Mouse (Mus musculus) thymus, postnatal 25 days (tissue): Measurements from ENCODE around the gene Nosip.
A peak's percentile ranks its signal among the peaks of the same experiment; 100 is the strongest.

Source experiments
- DNase-seq: peaks from one replicate; pipeline ENCODE4 v3.0.0; 2022

Gene Nosip

DNA sequence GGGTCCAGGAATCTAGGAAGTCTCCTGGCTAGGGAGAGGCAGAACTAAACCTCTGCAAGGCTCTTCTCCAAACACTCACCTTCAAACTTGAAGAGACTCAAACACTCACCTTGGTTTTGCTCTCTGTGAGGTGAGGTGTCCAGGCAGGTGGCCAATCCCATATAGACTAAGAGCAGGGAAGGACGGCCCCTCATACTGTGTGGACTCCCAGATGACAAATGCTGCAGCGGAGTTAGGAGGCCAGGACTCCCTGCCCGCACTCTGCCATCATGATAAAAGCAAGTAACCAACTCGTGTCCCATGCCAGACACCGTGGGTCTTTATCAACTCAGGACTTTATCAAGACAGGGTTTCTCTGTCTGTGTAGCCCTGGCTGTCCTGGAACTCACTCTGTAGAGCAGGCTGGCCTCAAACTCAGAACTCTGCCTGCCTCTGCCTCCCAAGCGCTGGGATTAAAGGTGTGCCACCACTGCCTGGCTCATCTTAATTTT, 1.6 kb upstream of the Nosip start:
- no peak for DNase-seq

DNA sequence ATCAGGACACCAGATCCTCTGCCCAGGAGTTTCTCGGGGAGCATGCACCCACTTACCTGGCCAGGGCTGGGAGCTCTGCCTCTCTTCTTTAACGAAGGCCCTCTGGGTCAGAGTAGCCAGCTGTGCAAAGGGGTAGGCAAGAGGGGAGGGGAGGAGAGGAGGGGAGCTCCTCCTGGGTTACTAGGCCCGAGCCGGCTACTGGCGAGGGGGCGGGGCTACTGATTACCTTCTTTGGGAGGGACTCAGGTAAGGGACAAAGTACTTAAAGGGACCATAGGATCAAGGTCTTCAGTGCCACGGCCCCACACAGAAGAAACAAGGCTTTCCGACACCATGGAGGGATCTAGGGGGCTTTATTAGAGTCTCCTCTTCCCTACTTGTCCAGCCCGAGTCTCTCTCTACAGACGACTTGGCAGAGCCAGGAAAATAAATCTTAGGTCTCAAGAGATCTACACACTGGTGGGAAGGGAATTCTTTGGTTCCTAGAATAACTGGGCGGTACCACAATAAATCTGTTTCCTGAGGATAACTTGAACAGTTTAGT, 625 bp upstream of the Nosip start:
- DNase-seq: no peak

DNA sequence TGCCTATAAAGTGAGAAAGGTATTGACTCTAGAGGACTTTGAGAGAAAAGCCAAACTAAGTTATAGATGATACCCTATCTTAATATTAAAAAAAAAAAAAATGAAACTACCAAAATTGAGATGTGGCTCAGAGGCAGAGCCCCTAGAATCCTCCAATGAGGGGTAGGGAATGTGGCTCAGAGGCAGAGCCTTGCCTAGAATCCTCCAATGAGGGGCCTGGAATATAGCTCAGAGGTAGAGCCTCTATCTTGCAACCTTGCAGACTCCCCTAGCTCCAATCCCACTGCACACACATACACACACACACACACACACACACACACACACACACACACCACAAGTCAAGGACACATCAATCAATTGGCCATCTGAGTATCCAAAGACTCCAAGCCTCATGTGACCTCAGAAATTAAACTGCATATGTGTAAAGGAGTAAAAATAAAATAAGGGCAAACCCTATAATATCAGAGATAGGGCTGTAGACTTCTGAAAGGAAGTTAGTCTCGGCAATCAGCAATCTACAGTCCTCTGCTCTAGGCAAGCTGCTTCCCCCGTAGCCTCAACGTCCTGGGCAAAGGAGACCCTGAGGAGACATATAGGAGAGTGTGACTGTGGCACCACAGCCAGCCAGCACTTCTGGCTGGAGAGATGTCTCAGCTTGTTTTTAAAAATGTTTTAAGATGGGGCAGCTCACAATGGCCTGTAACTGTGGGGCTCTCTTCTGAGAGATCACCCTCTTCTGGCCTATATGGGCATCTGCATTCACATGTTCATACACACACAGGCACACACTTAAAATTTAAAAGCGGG, 5.2 kb downstream of the Nosip start:
- no peak for DNase-seq

DNA sequence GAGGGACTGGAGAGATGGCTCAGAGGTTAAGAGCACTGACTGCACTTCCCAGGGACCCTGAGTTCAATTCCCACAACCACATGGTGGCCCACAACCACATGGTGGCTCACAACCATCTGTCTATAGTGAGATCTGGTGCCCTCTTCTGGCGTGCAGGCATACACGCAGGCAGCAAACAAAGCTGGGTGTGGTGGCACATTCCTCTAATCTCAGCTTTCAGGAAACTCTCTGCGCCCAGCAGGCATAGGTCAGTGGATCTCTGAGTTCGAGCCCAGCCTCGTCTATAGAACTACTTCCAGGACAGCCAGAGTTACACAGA, 5.7 kb downstream of the Nosip start:
- peak; percentile 73 for DNase-seq

DNA sequence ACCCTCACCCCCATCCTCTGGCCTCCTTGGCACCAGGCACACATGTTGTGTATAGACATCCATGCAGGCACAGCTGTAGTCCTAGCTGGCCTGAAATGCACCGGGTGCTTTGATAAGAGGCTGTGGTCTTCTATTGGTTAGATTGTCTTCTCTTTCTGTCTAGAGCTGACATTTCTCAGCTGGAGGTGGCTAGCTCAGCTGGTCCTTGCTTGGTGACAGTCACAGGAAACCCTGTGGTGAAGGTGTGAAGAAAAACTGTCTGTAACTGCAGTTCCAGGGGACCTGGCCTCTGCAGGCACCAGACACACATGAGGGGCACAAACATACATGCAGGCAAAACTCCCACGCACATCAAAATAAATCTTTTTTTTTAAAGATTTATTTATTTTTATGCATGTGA, 7.4 kb downstream of the Nosip start:
- no peak for DNase-seq

DNA sequence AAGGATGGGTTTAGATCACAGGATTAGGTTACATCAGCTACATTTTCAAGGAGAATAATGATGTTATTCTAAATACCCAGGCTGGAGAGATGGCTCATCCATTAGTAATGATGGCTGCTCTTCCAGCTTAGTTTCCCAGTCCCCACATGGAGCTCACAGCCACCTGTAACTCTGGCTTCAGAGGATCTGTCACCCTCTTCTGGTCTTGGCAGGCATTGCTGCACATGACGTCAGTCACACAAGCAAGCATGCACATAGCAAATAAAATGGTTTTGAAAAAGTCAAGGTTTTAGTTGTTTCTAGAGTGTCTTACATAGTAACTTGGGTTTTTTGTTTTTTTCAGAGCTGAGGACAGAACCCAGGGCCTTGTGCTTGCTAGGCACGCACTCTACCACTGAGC, 10.0 kb downstream of the Nosip start:
- DNase-seq: no peak

DNA sequence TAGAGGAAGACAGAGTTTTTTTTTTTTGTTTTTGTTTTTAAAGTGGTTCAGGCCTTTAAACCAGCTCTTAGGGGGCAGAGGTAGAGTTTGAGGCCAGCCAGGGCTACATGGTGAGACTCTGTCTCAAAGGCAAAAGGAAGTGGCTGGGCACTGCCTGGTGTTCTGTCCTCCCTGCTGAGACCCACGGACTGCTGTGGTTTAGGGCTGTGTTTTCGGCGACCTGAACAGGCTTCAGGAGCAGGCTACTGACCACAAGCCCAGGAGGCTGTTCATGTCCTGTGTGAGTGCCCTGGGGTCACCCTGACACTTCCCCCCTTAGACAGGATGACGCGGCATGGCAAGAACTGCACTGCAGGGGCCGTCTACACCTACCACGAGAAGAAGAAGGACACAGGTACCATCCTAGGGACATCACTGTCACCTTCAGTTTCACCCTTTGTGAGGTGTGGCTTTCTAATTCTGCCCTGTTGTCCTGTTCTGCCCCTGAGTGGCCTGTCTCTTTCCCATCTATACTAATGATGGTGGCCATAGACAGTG, 11.0 kb downstream of the Nosip start:
- no peak for DNase-seq

DNA sequence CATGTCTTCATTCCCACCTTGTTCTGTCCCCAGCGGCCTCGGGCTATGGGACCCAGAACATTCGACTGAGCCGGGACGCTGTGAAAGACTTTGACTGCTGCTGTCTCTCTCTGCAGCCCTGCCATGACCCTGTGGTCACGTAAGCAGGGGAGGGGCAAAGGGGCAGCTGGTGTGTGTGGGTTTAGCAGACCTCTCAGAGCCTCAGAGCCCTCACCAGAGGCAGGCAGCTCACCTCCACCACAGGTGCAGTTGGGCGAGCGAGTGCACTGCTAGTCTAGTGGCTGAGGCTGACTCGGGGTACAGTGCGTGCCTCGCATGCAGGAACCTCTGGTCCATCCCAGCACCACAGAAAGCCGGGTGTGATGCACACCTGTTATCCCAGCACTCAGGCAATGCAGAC, 11.7 kb downstream of the Nosip start:
- no peak for DNase-seq

DNA sequence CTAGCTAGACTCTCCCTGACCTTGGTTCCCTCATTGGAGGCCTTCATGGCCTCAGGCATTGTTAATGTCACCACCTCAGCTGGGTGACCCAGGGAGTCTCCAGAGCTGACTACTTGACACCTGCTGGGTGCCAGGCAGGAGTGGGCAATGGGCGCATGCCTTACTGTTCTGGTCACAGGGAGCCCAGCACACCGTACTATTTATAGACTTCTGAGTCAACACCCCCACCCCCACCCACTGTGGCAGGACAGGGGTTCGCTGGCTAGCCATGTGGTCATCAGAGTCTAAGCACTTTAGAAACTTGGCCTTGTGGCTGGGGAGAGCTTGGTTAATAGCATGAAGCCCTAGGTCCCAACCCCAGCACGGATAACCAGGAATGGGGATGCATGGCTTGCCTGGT, 13.2 kb downstream of the Nosip start:
- no peak for DNase-seq

DNA sequence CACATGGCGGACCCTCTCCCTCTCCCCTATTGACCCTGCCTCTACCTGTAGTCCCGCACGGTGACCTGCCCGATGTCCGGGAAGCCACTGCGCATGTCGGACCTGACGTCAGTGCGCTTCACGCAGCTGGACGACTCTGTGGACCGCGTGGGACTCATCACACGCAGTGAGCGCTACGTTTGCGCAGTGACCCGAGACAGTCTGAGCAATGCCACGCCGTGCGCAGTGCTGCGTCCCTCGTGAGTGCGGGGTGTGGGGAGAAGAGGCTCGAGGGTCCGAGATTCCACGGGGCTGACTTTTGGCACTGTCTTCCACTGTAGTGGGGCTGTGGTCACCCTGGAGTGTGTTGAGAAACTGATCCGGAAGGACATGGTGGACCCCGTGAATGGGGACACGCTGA, 14.3 kb downstream of the Nosip start:
- no peak for DNase-seq

DNA sequence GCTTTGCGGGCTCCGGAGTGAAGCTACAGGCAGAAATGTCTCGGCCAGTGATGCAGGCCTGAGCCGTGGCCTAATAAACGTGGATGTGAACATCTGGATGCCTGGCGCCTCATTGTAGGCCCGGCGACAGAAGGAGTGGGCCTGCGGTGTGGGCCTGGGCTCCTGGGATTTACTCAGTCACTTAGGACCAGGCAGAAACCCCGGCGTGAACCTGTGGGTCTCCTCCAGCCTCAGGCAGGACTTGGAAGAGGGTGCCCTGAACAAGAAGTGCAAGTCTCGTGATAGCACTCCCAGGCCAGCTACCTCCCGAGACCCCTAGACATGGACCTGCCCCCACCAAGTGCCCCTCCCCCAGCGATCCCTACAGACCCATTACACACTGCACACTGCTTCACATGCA, 15.1 kb downstream of the Nosip start:
- no peak for DNase-seq

DNA sequence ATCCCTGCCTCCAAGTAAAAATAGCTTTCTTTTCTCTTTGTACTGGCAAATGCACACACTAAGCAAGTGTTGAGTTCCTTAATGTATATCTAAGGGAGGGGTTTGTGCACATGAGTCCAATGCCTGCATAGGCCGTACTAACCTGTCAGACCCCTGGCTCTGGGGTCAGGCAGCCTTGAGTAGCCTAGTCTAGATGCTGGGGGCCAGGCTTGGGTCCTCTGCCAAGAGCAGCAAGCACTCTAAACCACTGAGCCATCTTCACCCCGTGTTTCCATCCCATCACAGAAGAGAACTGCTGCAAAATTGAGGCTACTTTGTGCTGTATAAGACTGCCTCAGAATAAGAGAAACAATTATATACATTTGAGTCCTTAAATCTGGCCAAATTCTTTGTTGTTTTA, 15.6 kb downstream of the Nosip start:
- DNase-seq: no peak

DNA sequence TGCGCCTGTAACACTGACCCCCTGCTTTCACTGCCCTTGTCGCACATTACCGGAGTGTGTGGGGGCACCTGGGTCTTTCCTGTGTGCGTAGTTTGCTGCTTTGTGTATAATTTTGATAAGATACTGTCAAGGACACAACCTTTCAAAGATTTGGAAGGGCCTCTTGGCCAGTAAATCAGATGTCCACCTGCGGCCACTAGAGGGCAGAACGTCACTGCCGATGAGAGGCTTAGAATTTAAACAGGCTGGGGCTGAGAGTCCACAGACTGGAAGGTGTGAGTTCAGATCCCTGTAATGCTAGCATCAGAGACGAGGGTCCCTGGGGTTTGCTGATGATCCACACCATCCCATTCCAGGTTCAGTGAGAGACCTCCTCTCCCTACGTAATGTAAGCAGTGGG, 16.3 kb downstream of the Nosip start:
- peak; percentile 76 for DNase-seq

DNA sequence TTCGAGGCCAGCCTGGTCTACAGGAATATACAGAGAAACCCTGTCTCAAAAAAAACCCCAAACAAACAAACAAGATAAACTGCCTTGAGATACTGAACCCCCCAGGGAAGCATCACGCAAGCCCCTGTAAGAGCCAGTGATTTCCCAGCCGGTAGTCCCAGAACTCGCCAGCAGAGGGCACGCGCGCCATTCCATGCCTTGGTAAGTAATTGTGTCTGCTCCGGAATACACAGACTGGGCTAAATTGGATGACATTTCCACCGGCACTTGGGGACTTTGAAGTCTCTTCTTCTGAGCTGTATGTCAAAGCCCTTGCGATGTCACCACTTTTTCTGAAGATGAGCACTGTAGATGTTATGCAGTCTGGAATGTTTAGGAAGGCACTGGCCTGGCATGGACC, 17.6 kb downstream of the Nosip start:
- peak; percentile 94 for DNase-seq

DNA sequence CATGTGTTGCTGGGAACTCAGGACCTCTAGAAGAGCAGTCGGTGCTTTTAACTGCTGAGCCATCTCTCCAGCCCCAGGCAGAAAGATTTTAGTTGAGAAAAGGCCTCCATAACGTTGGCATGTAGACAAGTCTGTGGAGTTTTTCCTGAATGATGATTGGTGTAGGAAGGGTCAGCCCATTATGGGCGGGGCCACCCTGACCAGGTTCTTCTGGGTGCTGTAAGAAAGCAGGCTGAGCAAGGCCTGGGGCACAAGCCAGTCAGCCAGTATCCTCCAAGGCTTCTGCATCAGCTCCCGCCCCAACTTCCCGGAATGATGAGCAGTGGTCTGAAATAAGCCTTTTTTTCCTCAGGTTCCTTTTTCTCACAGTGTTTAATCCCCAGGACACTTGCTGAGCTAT, 18.8 kb downstream of the Nosip start:
- no peak for DNase-seq

DNA sequence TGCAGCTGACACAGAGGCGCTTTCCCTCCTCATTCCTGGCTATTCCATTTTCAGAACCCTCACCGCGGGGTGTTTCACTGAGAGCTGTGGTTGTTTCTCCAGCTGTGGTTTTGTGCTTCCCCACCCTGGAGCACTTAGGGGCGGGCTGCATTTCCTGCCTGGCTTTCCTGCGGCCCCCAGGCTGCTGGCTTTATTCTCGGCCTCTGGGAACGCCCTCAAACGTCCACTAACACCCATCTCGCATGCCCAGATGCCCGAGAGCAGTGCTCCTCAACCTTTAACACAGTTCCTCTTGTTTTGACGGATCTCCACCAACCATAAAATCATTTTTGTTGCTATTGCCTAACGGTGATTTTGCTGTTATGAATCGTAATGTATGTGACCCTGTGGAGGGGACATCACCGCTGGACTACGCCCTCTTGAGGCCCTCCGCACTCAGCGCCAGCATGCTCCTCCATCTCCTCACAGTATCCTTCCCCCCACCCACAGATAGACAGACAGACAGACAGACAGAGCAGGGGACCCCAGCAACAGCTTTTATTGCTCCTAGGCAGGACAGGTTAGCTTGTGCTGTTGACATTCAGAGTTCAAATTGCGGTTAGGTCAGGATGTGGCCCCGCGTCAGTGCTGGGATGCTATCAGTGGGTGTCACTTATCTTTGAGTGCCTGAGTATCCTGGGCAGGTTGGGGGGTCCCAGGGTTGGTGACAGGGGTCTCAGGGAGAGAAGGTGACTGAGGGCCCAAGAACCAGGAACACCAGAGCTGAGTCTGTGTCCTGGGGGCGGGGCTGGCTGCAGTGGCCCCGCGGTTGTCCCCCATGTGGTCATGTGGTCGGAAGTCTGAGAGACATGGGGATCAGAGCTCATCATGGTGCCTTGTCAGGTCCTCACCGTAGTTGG, 20.4 kb downstream of the Nosip start:
- DNase-seq: peak; percentile 54

DNA sequence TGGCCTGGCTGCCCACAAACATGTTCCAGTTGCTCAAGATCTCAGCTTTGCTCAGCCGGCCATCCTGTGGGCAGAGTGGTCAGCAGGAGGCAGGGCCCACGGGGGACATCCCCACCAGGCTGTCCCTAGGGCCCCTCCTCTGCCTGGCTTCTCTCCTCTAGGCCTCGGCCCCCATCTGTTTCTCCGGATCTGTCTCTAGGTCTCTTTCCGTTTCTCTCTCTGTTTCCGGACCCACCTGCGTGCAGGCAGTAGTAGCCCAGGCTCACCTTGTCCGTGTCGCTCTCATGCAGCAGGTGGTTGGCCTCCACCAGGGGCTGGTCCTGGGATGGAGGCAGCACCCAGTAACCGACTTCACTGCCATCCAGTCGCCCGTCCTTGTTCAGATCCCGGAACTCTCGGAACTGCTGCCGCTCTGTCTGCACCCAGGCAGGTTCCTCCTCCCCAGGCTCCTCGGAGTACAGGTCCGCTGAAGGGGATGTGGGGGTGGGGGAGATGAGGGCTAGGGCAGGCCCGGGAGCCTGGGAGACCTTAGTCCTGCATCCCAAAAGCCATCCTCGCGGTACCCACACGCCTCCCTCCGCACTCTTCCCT, 21.2 kb downstream of the Nosip start:
- peak; percentile 50 for DNase-seq

DNA sequence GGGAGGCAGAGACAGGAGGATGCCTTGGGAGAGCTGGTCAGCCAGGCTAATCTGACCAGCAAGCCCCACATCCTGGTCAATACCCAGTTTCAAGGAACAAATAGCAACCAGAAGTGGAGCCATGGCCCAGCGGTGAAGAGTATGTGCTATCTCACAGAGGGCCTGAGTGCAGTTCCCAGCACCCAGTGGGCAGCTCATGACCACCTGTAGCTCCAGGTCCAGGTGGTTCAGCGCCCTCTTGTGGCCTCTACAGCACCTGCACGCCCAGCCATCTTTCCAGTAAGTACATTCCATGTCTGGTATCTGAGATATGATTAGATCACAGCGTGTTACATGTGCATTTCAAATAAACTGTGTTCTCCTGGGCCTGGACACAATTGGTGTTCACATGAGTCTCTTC, 23.9 kb downstream of the Nosip start:
- no peak for DNase-seq

DNA sequence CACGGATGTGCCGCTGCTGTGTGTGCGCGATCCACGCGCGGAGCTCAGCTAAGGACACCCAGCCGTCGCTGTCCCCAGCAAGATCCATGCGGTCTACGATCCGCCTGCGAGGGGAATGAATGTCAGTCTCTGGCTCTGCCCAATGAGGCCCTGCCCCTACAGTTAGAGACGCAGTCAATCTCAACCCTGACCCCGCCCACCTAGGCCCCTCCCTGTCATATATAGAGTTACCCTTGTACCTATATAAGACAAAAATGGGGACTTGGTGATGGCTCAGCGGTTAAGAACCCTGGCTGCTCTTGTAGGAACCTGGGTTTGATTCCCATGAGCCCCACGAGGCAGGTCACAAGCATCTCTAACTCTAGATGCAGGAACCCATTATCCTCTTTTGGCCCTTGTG, 26.4 kb downstream of the Nosip start:
- no peak for DNase-seq

DNA sequence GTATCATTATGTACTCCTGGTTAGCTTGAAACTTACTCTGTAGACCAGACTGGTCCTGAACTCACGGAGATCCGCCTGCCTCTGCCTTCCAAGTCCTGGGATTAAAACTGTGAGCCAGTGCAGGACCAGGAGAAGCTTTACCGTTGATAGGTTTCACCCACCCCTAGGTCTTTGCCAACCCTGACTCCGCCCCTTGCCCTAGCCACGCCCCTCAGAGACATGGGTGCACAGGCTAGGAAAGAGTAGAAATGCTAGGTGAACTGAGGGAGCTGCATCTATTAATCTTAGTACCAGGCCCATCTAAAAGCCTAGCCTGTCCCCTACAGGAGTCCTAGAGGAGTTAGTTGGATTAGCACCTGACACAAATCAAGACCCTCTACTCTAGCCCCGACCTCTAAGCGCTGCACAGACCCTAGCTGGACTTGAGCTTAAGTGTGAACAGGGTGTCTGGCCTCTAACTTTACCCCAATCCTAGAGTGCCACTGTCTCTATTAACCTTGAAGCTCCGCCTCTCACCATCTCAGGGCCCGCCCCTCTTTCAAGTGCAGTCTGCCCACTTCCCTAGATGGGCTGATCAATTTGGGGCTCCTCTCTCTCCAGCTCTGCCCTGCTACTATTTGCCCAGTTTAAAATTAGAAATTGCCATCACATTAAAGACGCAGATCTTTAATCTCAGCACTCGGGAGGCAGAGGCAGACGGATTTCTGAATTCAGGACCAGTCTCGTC, 28.2 kb downstream of the Nosip start:
- peak; percentile 40 for DNase-seq

DNA sequence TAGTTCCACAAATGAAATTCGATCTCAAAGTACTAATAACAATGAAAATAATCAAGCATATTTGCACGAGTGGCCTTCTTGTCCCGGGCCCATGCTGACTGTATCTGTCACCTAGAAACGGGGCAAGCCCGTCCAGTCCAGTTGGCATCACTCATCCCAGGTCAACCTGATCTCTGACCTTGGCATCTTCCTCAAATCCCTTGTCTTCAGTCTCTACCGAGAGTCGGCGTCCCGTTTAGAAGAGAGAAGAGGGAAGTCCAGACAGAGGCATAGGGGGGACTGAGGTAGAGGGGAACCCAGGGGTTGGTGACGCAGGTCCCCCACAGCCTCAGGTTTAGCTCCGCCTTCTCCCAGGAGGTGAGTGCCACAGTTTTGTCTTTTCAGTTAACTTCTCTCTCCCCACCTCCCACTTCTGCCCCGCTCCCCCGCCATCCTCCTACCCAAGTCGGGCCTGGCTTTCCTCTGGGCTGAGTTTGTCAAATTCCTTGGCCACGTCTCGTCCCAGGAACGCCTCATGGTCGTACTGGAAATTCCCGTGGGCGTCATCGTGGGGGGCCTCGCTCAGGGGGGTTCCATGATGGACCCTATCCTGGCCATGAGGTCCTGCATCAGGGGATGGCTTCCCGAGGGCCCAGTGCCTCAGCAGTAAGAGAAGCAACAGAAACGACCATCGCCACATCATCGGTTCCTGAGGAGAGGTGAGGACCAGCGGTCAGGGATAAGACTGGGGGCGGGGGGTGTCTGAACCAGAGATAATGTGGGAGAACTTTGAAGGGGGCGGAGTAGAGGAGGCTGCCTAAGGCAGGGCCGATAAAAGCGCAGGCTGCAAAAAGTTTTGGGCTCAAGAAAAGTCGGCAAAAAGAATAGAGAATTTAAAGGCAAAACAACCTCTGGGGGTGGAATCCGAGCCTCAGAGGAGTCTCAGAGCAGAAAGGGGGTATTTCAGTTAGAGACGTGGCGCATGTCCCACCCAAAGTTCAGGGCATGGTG, 29.1 kb downstream of the Nosip start:
- DNase-seq: no peak
